Mouse (Mus musculus) B cell, adult 2 months (primary cell): ENCODE measurements around the gene Tbl2.
A peak's percentile ranks its signal among the peaks of the same experiment; 100 is the strongest.

Source experiments
- DNase-seq, 2 experiments: peaks; one replicate each; pipeline ENCODE4 v3.0.0; 2022

Tbl2 gene

DNA sequence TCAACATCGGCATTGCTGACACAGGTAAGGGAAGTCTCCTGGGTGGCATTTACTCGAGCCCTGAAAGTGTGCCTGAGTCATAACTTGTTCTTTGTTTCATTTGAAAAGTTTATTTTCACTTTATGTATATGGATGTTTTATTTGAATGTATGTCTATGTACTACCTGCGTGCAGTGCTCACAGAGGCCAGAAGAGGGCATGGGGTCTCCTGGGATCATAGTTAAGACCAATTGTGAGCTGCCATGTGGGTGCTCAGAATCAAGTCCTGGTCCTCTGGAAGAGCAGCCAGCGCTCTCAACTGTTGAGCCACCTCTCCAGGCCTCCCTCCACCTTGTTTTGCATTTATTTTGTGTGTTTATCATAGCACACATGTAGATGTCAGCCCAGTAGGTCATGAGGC, 7.0 kb downstream of the Tbl2 start:
- DNase-seq, result peak in 1 of 2 experiments; percentile 28

DNA sequence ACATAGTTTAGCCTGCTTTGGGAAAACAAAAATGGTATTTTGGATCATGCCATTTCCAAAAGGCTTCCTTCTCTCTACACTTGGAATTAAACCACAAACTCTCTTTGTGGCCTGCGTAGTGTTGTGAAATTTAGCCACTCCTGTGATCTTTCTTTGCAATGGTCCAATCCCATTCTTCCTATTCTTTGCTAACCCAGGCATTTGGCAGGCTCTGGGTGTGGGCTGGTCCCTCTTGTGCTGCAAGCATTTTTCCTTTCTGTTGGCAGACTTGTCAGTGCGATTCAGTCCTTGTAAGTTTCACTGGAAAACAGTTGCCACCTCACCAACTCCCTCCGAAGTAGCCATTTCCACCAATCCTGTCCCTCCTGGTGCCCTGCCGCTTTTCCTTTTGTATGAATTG, 11.8 kb downstream of the Tbl2 start:
- no peak for DNase-seq

DNA sequence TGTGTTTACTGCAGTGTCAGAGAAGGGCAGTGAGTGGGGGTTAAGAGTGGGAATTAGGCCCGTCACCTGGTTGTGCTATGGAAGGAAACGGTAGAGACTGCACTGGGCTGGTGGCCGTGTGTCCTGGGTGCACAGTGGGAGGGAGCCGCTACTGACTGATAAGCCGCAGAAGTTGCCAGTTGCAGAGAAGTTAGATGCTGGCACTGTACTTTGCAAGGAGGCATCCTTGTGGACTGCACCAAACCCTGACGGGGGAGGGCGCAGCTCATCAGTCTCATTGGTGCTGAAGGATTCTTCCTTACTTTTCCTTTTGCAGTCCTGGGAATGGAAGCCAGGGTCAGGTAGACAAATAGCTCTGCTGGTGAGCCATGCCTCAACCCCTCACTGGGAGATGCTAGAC, 12.2 kb downstream of the Tbl2 start:
- DNase-seq, result no peak

DNA sequence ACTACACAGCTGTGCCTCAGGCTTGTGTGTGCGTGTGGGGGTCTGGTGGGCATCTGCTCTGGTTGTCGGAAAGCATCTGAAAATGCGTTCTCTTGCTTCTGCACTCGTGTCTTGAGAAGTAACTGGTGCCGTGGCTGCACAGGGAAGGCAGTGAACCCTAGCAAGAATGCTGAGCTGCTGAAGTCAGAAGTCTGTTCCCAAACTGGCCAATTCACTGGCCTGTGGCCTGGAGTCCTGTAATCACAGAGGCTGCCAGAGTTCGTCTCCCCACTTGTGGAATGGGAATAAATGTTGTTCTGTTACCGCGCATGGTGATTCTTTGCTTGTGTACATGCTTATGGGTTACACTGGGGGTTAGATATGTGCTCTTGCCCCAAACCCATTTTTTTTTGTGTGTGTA, 12.9 kb downstream of the Tbl2 start:
- DNase-seq, result no peak

DNA sequence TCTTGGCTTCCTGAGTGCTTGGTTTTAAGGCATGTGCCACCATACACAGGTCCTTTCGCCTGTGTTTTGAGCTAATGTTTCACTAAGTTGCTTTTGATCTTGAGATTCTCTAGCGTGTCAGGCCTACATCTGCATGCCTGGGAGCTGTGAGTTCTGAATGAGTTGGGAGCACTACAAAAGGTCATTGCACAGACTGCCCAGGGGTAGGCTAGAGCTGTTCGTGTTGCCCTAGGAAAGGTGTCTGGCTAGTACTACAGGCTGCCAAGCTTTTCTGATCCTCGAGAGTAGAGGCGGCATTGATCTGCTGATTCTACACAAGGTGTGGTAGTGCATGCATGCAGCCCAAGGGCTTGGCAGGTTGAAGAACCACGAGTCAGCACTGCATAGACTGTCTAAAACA, 13.4 kb downstream of the Tbl2 start:
- DNase-seq, result no peak

DNA sequence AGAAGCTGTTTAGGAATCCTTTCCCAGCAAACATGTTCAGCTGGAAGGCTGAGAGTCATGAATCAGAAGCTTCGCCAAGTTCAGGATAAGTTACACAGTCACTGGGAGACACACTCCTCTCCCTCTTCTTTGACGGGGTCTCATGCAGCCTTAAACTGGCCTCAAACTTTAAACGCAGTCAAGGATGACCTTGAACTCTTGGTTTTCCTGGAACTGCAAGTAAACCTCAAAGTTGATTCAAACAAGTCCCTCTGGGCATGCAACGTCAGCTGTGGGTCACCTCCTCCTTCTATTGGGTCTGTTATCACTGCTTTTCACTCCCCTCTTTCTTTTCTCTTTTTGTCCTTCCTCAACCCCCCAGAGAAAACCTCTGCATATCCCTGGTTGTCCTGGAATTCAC, 17.5 kb downstream of the Tbl2 start:
- DNase-seq, result no peak

DNA sequence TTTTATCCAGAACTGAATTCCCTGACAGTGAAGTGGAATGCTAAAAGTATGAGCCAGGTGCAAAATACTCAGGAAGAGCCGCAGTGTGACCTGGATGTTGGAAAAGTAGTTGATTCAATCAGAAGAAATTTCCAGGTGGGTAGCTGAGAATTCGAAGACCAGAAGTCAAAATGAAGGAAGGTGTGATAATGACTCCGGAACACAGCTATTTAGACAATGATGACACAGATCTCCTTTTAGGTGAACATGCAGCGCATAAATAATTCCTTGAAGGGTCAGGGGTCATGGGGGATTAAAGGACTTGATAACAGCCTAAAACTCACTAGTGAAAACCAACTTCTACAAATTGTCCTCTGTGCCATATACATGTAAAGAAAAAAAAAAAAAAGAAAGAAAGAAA, 18.0 kb downstream of the Tbl2 start:
- DNase-seq, result no peak

DNA sequence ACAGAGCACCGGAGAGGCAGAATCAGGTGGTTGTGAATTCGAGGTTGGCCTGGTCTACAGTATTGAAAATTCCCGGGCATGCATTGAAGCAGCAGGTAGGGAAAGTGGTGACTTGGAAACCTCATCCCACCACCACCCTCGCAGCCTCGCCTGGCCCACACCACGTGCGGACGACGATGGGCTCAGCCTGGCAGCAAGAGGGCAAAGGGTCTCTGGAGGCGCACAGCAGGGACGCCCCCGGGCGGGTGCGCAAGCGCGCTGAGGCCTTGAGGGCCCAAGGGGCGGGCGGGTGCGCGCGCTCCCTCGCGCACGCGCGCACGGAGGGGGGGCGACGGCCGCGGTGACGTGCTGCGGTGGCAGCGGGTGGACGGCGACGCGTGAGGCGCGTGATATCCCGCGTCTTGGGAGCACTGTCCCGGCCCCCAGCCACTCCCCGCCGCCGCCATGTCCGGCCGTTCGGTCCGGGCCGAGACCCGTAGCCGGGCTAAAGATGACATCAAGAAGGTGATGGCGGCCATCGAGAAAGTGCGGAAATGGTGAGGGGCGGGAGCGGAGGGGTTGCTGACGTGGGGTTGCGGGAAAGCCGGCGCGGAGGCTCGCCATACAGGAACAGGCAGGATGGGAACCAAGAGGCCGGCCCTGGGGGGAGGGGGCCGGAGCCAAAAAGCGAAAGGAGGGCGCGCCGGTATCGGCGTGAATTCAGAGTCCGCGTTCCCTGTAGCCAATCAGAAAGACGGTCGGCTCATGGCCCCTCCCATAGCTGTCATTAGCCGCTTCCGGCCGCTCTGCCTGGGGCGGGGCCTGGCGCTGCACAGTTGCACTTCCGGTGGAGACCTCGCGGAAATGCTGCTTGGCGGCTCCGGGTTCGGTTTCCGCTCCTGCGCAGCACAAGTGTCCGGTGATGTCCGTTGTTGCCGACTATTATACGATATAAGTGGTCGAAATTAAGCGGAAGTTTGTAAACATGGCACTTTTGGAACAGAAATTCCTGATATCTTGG, 18.9 kb downstream of the Tbl2 start, which contains the start of gene Bcl7b:
TSS of gene Bcl7b (plus strand) at position 221 of the 1,000 bp plus-strand sequence.
- DNase-seq, result peak; percentile 96

DNA sequence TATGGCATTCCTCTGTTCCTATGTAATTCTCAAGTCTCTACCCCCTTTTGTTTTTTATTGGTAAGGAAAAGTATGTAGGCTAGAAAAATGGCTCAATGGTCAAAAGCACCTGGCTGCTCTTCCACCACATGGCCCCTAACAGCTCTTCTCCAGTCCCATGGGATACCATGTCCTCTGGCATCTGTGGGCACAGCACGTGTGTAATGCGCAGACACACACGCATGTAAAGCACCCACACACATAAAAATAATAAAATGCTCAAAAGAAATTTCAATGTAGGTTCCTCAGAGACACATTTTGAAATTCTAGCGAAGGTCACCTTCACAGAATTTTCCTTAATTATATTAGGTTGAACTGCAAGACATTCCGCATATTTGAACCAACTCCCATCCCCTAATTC, 20.0 kb downstream of the Tbl2 start:
- no peak for DNase-seq

DNA sequence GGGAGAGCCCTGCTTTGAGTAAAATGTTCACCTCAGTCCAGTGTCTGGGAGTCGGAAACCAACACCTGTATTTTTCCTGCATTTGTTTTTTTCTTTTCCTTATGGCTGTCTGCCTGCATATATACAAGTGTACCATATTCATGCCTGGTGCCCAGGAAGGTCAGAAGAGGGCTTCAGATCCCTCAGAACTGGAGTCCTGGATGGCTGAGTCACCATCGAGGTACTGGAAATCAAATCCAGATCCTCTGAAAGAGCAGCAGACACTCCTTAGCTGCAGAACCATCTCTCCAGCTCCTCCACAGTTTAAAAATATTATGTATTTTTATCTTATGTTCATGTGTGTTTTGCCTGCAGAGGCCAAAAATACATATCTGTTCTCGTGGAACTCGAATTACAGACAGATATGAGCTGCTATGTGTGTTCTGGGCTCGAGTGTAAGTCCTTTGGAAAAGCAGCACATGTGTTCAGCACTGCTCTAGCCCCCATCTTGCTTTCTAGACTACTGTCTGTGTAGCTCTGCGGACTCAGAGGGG, 22.3 kb downstream of the Tbl2 start:
- no peak for DNase-seq

DNA sequence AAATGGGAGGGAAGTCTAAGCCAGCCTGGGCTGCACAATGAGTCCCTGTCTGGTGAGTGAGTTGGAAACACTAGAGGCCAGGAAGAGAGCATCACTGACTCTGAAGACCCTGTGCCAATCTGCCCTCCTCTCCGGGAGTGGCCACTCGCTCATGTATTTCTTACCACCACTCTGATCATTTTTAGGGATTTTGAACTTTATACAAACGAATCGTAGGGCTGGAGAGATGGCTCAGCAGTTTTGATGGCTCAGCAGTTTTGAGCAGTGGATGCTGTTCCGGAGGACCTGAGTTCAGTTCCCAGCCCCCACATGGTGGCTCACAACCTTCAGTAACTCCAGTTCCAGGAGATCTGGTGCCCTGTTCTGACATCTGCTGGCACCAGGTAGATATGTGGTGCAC, 23.5 kb downstream of the Tbl2 start:
- DNase-seq, result no peak

DNA sequence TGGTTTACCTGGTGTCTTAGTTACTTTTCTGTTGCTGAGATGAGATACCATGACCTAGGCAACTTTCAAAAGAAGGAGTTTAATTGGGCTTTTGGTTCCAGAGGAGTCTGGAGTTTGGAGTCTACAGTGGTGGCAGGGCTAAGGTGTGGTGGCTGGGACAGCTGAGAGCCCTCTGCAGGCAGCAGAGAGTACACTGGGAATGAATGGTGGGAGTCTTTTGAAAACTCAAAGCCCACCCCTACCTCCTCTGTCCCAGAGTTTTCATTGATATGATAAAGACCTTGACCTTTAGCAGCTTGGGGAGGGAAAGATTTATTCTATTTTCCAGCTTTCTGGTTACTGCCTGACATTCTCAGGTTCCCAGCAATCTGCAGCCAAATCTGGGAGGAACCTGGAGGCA, 25.6 kb downstream of the Tbl2 start:
- DNase-seq, result no peak

DNA sequence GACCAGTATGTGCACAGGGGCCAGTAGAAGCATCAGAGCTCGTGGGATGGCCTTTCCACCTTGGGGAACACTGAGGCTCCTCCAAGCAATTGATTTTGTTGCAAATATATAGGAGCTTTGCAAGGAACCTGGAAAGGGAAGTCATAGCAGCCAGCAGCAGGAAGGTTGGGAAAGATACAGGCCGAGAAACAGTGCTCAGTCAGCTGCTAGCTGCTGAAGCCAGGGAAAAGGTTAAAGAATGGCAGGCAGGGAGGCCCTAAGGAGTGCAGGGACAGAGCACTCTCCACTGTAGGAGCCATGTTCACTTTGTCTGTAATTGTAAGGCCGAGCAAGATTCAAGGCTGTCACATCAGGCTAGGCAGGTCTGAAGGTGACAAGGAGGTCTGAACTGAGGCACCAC, 29.1 kb downstream of the Tbl2 start:
- no peak for DNase-seq

DNA sequence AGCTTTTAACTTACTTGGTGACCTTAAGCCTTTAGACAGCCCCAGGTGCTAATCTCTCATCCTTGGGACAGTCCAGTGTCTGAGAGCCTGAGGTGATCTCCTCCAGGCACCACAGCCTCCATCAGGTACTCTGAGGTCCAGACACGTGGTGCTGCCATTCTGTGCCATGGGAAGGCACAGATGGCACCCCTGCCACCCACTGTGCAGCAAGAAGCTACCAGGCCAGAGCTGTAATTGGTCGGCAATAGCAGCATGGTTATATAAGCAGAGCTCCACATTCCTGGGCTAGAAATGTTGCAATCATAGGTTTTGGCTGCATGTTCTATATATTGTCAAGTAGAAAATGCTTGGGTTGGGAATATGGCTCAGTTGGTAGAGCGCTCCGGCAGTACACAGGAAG, 29.5 kb downstream of the Tbl2 start:
- DNase-seq, result no peak

DNA sequence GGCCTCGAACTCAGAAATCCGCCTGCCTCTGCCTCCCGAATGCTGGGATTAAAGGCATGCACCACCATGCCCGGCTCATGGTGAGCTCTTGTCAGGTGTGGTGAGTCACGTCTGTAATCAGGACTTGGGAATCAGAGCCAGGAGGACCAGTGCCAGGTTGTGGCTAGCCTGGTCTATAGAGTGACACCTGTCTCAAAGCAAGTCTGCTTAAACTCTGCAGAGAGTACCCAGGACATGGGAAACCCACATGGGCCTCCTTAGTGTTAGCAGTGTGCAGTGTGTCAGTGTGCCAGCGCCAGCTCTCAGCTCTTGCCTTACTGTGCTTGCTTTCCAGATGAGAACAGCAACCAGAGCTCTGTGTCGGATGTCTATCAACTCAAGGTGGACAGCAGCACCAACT, 30.2 kb downstream of the Tbl2 start:
- DNase-seq, result no peak

DNA sequence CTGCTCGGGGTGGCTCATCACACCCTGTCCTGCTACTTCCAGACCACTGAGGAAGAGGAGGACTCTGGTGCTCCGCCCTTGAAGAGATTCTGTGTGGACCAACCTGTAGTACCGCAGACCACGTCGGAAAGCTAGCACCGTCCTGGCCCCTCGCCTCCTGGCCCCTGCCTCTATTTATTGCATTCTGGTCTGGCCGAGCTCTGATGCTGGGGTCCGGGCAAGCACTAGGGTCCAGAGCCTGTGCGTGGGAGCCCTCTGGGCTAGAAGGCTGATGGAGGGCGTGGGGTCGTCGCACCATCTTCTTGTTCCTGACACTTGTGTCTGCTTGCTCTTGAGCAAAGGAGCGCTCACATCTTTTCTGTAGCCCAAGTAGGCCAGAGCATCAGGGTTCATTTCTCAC, 31.3 kb downstream of the Tbl2 start:
- no peak for DNase-seq

DNA sequence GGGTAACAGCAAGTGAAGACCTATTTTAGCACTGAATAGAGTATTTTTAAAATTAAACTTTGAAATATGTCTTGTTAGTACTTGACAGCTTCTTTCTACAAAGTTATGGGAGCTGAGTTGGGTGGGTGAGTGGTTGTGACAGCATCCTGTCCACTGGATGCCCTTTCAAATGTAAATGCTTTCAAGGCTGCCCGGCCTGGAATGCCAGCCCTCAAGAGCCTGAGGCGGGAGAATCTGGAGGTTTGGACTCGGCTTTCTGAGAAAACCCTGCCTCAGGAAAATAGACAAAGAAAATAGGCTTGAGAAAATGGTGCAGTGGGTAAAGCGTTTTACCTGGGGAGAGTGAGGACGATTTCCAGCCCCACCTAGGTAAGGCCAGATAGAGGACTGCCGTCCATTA, 32.3 kb downstream of the Tbl2 start:
- no peak for DNase-seq

DNA sequence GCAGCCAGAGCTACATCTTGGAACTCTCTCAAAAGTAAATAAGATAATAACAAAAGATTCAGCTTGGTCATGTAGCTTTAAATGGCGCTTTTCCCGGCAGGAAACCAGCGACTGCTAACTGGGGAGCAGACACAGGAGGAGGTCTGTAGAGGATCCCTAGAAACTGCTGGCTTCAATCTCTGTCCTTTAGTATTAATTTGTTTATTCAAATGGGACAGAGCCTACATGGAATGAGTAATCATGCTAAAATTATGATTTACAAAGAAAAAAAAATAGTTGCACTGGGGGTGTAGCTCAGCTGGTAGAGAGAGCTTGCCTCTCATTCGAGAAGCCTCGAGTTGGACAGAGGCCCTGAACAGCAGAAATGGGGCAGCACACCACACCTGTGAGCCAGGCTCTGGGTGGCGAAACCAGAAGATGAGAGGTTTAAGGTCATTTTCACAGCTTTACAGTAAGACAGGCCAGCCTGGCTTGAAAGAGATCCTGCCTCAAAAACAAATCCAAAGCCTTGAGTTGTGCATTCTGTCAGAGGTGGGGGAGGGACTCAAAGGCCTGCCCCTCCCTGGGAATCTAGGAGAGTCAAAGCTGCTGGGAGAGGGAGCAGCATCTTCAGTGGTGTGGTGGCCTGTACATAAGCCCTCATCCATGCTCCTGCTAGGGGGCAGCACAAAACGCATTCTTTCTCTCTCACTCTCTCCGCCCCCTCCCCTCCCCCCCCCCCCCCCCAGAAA, 33.8 kb downstream of the Tbl2 start:
- no peak for DNase-seq

DNA sequence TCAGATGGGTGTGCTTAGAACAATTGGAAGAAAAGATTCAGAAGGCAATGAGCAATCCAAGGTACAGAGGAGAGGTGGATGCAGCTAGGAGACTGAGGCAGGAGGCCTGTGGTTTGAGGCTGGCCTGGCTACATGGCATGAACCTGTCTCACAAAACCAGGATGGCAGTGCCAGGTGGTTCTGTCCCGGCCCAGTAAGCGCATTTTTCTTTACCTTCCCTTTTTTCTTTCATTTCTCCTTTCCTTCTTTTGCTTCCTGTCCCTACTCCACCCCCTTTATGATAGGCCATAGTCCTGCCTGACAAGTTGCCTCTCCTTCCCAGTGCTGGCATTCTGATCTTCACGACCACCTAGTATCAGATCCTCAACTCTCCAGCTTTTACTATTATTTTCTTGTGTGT, 35.6 kb downstream of the Tbl2 start:
- no peak for DNase-seq

DNA sequence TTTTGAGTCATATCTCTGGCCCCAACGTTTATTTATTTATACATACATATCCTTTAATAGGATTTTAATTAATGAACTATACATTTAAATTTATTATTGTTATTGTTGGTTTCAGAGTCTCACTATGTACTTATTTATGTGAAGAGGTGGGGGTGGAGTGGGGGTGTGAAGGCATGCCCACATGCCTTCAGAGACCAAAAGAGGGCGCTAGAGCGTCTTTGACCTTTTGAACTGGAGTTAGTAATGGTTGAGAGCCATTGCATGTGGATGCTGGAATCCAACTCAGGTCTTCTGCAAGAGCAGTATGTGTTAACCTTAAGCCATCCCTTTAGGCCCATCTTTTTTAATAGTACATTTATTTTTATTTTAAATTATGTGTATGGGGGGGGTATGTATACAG, 36.1 kb downstream of the Tbl2 start:
- peak; percentile 51 to 53 for DNase-seq

DNA sequence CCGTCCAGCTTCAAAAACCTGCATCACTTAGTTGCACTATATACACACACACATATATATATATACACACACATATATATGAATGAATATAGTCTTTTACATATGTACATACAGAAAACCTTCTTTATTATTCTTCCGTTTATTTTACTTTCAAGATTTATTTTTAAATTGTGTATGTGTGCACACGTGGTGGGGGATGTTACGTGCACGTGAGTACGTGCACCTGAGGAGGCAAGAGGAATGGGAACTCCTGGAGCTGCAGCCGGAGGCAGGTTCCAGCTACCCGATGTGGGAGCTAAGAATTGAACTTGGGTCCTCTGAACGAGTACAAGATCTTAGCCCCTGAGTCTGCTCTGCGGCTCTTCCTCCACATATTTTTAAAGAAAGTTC, 36.8 kb downstream of the Tbl2 start:
- DNase-seq, result no peak

DNA sequence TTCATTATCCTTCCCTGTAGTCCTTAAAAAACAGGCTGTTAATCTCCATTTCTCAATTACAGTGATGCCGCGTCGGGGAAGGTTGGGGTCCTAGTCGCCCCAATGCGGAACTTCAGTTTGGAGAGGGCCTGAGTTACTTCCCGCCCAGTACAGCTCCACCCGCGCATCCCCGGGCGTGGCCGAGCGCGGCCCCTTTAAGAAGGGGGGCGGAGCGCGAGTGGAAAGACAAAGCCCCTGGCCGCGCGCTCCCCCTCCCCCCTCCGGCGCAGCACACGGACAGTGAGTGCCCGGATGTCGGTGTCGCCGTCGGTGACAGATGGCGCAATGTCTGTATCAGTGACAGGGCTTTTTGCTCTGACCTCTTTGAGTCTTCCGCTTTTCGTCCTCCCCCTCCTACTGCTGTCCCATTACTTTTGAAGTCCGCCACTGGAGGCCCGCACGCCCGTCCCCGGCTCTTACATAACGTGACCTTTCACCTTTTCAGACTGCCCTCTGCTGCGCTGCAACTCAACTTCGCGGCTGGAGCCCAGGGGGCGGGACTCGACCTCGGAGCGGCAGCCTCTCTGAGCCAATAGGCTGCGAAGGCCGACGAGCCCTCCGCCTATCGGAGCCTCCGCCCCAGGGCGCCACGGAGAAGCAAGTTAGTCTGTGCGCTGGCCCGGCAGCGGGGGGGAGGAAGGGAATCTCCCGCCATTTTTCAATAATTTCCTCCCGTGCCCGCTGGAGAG, 37.3 kb downstream of the Tbl2 start, which contains the start of gene Baz1b:
TSS of gene Baz1b (plus strand) at position 644 of the 728 bp plus-strand sequence.
- DNase-seq, result peak; percentile 95 to 96
